Mouse (Mus musculus) gastrocnemius, postnatal 25 days (tissue): Measurements from ENCODE around the gene Pfdn4. TPM values are rescaled to one million over a fixed set of nuclear protein-coding genes. Genes with fewer than 3 reads are reported as not detected.
"Not testable (repeated sequence)": the region's sequence is repeated elsewhere in the genome, so short reads cannot be mapped to it uniquely, and the experiment has no call there.

ENCODE experiments used
- DNase-seq: peaks from one replicate; pipeline ENCODE4 v3.0.0; 2022
- long read RNA-seq, 2 experiments: library from polyadenylated mRNA; stranded (forward); transcript quantifications; one replicate each; pipeline ENCODE4 v2.0.0; 2021
- total RNA-seq, 2 experiments: library from RNA; stranded (reverse); gene quantifications; 1 replicate in 1 of 2; 2 replicates in 1 of 2; pipeline ENCODE4 v1.2.3; 2021

The Pfdn4 gene
- 10 to 100 TPM; 12.9 to 14.2 TPM for total RNA-seq
- long read RNA-seq, experiment 1, transcript Pfdn4-201 (4 exons, 935 nt) = major isoform, 26 of 30 reads
- long read RNA-seq, experiment 1, partial matches to known transcripts = 3 of 30 reads
- long read RNA-seq, experiment 1, other reads (novel, unspliced or antisense) = 1 of 30 reads
- long read RNA-seq, experiment 2, transcript Pfdn4-201 (4 exons, 935 nt) = major isoform, 12 of 12 reads
- long read RNA-seq, experiment 2, partial matches to known transcripts = 0 of 12 reads
- long read RNA-seq, experiment 2, other reads (novel, unspliced or antisense) = 0 of 12 reads

DNA sequence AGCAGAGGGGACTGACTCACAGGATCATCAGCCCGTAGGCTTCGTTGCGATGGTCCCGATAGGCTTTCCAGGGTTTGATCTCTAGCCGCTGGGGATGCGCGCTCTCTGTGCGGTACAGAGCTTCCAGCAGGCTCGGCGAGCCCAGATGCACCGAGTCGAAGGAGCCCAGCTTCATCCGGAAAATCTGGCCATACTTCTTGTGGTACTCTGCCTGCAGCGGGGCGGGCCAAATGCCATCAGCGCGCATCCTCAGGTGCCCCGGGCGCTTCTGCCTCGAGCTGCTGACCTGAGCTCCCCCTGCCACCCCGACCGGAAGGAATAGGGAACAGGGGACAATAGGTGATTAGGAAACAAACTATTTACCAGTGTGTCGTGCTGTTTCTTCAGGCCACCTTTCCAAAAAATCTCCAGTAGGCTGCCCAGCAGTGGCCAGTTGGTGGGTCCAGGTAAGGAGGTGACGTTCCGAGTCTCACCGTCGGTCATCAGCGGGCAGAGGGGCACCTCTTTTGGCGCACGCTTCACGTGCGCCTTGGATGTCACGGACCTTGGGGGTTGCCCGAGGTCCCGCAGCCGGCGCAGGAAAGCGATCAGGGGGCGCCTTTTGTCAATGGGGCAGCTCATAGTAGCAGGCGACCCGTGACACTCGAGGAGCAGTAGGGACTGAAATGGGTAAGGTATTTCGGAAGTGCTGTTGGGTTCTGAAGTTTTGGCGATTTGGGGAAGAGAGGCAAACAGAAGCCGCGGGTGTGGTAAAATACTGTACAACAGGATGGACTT, at the start of gene Pfdn4:
Pfdn4 (plus strand) TSS at position 275 of the 777 bp plus-strand sequence.
- no peak for DNase-seq

DNA sequence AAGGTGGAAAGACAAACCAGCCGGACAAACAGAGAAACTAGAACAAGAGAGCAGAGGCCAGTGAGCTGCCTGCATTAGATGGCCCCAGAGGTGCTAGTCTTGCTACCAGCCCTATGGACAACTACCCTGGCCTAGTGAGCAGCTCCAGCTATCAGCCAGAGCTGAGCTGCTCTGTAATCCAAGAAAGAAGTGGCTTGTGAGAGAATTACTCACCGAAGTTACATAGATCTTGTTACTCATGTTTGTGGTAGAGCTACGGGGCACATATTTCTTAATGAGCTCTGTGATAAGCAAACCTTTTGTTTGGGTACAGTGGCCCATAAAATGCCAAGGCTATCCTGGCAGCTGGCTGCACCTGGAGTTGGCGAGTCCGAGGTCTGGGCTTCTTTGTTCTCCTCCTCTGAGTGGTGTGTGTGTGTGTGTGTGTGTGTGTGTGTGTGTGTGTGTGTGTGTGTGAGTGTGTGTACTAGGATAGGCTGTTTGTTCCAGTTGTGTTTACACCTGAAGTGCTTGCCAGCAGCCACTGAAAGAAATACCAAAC, 49.3 kb upstream of the Pfdn4 start:
- DNase-seq = no peak

DNA sequence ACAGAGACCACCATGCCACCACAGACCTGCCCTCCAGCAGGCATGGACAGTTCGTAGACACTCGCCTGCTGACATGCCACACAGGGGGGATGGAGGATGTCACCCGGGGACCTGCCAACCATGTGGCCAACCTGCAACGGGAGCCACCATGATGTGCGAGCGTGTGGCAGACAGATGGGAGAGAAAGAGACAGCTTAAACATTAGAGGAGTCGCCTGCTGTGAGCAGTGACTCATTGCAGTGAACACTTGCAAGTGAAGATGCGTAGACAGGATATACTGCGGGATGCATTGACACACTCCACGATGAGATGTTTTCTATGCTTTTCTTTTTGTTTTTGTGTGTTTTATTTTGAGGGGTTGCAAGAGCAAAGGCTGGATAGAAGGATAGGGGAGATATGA, 48.6 kb upstream of the Pfdn4 start:
- DNase-seq = no peak

DNA sequence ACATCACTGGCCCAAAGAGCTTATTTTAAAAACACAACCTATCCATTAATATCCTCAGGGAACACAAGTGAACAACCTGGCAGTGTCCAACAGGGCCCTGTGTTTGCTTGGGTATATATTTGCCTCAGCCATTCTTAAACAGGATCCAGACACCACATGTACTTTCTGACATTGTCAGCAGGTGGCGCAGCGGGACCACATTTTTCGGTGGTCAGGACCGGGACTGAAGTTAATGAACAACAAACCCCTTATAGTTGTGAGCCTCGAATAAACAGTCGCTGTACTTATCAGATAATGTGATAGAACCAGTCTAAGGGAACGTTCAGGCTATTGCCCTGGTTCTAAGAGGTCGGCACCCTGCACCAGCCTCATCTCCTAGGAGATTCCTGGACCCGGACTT, 45.3 kb upstream of the Pfdn4 start:
- peak; percentile 31 for DNase-seq

DNA sequence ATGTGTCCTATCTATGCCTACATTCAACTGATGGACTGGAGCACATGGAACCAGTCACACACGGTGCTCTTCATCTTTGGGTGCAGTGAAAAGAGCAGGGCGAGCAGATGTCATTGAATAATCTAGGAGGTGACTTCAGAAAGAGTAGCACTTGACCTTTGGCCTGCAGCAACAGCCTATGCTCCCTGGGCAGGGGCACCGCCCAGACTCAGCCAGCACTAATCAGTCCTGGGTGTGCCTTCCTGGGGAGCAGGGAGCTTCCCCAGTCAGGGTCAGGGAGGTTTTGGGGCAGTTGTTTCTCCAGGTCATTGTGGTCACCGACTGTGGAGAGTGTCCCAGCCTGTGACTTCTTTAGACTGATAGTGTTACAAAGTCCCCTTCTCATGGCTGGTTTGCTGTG, 42.4 kb upstream of the Pfdn4 start:
- DNase-seq = not testable (repeated sequence)

DNA sequence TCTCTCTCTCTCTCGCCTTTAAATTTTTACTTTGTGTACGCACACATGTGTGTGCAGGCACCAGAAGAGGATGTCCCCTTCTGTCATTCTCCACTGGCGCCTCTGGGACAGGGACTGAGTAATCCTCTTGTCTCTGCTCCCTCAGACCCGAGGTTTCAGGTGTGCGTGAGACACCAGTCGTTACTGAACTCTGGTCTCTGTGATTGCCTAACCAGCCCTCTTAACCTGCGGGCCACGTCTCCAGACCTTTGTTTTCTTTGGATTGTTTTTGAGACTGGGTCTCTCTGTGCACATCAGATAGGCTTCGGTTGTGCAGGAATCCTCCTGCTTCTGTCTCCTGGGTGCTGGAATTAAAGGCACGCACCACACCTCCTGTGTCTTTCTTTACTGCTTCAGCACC, 37.0 kb upstream of the Pfdn4 start:
- no peak for DNase-seq

DNA sequence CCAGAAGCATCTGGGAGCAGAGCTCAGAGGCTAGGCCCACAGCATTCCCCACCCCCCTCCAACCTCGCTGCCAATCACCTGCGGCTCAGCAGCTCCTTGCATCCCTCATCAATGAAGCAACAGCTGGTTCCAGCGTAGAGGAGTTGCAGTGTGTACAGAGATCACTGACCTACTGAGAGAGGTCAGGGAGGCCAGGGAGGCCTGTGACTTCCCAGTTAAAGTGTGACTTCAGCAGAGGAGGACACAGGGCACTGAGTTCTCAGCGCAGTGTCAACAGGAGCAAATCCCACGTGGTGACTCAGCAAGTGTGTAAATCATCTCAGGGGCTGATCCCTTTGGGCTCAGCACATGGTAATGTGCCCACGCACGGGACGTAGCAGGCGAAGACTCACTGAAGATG, 36.4 kb upstream of the Pfdn4 start:
- DNase-seq = no peak

DNA sequence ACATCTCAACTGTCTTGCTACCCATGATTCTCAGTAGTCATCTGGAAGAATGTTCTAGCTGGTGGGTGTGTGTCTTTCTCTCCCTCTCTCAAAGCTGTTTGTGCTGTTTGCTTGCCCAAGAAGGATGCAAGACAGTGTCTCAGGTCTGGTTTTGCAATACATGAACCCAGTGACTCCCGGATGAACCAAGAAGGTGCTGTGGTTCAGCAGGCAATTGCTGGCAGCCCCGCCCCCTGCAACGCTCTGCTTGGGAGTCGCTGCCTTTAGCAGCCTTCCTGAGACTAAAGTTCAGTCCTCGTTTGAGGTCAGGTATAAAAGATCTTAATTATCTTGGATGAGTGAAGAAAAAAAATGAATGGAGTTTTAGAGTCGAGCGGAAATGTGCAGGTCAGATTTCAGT, 34.6 kb upstream of the Pfdn4 start:
- DNase-seq = no peak

DNA sequence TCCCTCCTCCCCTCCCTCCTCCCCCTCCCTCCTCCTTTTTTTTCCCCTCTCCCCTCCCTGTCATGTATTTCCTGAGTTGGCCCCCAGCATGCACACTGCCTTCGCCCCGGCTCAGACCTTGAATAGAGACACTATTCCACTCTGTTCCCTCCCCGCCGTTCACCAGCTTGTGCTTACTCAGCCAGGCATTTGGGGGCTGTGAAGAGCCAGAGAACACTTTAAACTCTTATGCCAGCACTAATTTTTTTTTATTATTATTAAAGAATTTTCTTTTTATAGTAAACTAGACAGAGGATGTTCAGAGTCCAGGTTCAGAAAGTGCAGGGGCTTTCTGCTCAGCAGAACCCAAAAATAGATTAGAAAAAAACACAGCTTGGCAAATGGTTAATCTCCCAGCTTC, 31.4 kb upstream of the Pfdn4 start:
- DNase-seq = no peak

DNA sequence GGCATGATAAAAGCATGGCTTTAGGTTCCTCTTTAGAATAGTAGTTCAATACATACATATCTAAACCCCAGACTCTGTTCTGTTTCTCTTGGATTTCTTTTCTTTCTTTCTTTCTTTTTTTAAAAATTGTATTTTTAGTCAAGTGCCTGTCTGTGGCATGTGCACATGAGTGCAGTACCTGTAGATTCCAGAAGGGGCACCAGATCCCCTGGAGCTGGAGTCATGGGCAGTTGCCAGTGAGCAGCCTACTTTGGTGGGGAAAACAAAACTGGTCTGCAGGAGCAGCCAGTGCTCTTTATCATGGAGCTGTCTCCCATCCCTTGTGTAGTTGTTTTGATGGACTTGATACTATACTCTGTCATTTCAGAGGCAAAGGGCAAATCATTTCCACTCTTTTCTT, 28.2 kb upstream of the Pfdn4 start:
- no peak for DNase-seq

DNA sequence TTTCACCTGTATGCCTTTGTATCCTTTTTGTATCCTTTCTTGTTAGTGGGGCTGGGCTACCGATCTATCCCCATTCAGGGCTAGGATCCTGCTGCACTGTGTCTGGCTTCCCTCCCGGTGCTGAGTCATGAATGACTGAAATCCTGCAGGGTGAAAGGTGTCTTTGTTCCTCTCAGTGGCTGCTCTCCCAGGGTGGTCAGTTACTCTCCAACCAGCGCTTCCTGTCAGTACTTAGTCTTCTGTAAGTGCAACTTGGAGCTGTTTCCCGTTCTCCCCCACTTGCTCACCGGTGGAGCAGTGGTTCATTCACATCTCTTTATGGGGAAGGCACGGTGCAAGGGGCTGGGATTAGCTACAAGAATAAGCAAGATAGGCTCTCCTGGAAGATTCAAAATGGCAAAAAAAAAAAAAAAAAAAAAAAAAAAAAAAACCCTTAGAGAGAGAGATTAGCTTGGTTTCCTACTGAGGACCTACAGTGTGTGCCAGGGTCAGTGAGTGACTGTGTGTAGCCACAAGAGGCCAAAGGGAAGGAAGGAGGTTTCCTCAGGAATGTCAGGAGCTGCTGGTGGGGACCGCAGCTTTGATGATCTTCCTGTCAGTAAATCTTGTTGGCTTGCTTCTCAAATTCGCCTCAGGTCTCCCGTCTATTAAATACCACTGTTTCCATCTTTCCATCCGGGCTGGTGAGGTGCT, 26.5 kb upstream of the Pfdn4 start:
- DNase-seq = no peak

DNA sequence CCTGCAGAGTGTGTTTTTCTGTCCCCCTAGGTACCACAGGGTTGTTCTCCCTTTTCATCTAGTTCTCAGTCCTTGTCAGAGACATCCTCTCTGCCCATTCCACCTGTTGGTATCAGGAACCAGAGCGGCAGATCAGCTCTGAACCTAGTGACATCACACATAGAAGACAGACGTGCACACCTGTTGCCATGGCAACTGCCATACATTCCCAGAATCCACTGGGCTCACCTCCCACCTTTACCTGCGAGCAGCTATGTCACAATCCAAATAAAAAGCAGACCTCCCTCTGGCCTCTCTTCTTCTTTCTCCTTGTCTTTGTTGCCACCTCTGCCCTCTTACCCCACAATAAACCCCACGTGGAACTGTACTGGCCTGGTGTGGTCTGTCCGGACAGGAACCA, 25.6 kb upstream of the Pfdn4 start:
- DNase-seq = no peak

DNA sequence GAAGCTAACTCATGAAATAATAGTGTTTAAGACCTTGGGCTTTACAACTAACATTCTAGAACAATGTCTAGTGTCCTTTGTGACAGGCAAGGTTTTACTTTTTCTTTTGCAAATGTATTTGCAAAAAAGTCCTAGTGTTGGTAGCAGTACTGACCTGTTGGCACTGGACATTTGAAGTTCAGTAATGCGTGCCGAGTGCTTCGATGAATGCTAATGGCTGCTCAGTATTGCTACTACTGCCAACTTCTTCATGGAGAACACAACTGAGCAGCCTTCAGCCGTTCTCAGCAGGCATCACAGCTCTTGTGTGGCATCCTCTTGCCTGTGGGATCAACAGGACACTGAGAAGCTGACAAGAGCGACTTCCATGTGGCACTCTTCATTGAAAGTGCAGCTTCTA, 22.1 kb upstream of the Pfdn4 start:
- DNase-seq = no peak

DNA sequence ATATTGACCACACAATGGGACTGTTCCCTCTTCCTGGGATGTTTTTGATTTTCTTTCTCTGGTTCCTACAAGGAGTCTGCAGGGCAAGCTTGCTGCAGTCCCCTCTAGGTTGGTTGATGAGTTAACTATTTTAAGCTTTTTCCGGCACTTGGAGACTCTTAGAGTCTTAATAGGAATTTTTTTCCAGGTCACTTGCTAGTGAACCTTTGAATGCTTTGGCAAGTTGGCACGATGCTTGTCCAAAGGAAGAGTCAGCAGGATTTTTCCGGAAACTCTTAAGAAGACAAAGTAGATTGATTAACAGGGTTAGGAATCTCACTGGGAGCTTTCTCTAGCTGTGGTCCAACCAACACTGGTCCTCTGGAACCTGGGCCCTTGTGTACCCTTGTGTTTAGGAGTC, 21.1 kb upstream of the Pfdn4 start:
- DNase-seq = no peak

DNA sequence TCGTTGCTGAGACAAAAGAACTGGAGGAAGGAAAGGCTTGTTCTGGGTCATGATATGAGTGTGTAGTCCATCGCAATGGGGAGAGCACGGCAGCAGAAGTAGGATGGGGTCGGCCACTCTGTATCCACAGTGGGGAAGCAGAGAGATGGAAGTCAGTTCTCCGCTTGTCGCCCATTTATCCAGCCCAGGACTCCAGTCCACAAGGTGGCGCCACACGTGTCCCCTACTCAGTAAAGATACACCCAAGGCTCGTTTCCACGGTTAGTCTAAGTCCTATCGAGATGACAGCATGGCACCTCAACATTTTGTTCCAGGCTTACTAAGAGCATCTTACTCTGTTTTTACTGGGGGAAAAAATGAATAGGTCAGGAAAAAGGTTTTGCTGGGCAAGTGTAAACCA, 20.0 kb upstream of the Pfdn4 start:
- no peak for DNase-seq

DNA sequence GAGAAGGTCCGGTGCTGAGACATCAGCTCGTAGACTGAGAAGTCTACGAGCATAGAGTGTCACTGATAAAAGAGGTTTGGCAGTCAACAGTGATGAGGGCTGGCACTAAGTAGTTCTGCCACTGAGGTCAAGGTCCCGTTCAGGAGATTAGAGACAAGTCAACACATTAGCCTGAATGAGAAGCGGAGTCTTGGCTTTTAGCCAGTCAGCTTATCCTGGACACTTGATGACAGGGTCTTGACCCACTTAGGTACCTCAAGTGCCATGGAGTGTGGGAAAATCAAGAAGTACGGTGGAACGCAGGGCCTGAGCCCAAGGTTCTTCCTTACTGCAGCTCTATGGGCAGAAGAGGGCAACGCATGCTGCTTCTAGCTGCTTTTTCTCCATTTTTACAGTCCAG, 19.6 kb upstream of the Pfdn4 start:
- no peak for DNase-seq

DNA sequence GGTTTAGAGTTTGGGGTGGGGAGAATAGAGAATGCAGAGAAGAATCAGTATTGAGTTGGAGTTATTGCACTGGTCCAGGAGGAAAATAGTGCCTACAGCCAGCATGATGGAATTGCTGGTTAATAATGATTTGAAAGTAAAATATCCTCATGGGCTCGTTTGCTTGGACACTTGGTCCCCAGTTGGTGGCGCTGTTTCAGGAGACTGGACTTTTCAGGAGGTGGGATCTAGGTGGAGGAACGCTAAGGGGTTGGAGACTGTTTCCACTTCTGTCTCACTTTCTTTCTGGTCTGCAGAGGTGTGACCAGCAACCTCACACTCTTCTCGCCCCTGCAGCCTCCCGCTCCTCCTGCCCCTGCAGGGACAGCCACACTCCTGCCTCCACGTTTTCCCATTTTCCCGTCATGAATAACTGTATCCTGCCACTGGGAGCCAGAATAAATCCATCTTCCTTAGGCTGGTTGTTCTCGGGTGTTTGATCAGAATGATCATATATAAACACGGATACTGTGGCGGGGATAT, 14.1 kb upstream of the Pfdn4 start:
- DNase-seq = no peak

DNA sequence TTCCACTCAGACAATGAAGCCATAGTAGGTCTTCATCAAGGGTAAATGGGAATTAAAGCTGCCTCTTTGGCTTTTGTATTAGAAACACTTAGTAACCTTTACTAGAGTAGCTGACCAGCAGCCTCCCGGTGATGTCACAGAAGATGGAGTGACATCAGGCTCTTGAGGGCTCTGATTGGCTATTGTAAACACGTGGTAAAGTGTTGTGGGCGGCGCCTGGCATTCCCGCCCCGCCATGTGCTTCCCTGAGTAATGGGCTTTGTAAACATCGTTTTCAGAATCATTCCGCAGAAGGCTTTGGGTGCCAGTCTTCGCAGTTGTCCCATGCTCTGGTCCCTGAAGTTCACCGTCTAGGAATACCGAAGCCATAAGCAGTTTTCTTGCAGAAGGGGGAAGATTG, 12.3 kb upstream of the Pfdn4 start:
- no peak for DNase-seq

DNA sequence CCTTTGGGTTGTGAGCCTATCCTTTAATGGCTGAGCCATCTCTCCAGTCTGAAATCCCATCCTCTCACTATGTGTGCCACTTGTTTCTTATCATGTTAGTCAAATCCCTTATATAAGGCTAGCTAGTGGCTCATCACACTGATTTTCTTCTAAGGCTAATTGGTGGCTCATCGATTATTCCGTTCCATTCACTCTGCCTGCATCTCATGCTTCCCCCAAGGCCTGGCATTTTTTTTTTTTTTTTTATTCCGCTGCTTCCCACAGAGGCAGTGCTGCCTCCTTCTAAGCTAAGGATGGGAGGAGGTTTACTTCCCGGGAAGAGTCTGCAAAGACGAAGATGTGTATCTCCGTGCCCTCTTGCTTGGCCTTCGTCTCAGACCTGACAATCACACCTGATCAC, 9.0 kb upstream of the Pfdn4 start:
- no peak for DNase-seq

DNA sequence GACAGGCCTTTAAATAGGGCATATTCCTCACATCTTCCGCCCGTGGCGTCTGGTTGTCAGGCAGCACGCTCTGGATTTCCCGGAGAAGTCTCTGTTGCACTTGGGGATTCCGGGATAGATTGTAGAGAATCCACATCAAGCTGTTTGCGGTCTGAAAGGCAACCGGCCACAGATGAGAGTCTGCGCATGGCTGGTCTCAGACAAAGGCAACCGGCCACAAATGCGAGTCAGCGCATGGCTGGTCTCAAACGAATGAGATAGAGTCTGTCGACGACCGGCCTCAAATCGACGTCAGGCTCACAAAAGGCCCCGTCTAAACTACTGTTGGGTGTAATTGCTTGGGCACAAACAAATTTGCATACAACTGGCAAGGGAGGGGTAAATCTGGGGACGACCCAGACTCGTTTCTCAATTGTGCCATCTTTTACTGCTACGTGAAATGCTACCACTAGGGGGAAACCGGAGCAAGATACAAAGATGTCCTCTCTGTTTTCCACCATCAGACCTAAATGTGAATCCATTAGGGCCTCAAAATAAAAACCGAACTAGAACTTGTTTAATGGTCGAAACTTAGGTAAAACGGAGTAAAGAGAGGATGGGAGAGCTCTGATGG, 8.2 kb upstream of the Pfdn4 start:
- no peak for DNase-seq

DNA sequence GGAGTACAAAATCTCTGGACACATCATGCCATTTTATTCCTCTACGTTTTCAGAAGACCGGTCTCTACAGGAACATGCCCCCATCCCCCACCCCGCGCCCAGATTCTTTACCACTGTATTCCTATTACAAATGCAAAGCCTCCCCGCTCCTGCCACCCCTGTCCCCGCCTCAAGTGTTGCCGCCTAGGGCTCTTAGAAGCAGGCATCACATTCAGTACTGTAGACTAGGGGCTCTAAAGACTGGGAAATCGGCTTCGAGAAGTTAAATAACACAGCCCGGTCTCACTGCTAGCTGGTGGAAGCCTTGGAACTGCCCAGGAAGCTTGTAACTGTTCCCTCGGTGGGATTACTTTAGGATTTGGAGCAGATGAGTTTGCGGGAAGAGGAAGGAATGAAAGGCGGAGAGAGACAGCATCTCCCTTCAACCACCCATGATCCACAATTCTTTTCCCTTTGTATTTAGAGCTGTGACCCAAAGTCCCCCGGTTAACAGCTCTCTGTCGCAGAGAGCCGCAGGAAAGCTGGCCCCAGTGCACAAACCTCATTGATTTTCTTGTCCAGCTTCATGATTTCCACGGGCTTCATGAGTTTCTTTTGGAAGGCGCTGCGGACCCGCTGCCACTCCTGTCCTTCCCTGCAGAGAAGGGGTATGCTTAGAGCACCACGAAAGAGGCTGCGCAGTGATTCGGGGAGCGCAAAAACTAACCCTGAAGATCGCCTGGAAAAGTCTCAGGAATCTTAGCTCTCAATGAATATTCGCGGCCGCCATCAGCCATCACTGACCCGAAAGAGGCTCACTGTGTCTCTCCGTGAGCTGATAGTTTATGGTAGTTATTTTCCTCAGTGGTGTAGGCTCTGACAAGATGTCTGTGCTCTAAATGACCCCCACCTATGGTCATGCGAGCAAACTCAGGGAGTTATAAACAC, 1.2 kb upstream of the Pfdn4 start:
- no peak for DNase-seq
